Mouse (Mus musculus) gastrocnemius, adult 2 months (tissue): ENCODE measurements around the gene Cdx2. TPM values are rescaled to one million over a fixed set of nuclear protein-coding genes. Genes with fewer than 3 reads are reported as not detected.

Experiments
- DNase-seq: peaks from one replicate; pipeline ENCODE4 v3.0.0; 2022
- H3K27ac ChIP-seq: fragments of 200-600 bp; 2 replicates; pipeline ENCODE4 v1.8.1; 2022; ENCODE audit warnings: mild to moderate bottlenecking
- H3K4me3 ChIP-seq: fragments of 200-600 bp; 2 replicates; pipeline ENCODE4 v1.8.1; 2022; ENCODE audit warnings: mild to moderate bottlenecking, moderate library complexity
- CTCF ChIP-seq: fragments of 200-600 bp; IDR thresholded peaks from 2 replicates; pipeline ENCODE4 v1.8.1; 2022; ENCODE audit warnings: antibody characterized with exemption, mild to moderate bottlenecking, moderate library complexity
- intact Hi-C: fragments of 180-260 bp; cut with DNase I; formaldehyde crosslinking; loops from one replicate; pipeline ENCODE4 v1.15.1; 2025
- total RNA-seq, 2 experiments: library from RNA; stranded (reverse); gene quantifications; 2 replicates each; pipeline ENCODE4 v1.2.3; 2021

Gene Cdx2
- total RNA-seq, 2 experiments from 2014 or later: not detected

DNA sequence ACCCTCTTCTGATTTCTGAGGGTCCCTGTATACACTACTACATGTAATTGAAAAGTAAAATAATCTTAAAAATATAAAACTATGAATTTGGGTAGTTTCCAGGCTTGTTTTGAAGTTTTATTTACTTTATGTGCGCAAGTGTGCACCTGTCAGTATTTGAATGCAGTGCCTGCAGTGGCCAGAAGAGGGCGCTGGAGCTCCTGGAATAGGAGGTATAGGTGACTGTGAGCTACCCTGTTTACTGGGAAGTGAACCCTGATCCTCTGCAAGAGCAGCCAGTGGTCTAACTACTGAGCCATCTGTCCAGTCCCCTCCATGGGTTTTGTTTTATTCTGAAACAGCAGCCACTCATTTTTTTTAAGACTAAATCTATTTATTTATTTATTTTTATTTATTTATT, 24.5 kb upstream of the Cdx2 start:
- intact Hi-C loops: no loop called here
- peak; percentile 57 for TF ChIP-seq CTCF
- DNase-seq: peak; percentile 29
- no peak overlapping the region for H3K27ac ChIP-seq
- no peak overlapping the region for H3K4me3 ChIP-seq

DNA sequence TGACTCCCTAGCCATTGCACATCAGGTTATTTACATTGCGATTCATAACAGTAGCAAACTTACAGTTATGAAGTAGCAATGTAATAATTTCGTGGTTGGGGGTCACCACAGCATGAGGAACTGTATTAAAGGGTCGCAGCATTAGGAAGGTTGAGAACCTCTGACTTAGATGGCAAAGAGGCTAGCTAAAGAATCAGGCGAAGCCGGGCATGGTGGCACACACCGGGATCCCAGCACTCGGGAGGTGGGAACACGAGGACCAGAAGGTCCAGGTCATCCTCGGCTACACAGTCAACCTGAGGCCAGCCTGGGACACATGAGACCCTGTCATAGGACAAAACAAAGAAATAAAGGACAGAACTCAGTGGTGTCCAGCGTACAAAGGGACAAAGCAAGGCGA, 22.9 kb upstream of the Cdx2 start:
- H3K27ac ChIP-seq: no peak overlapping the region
- TF ChIP-seq CTCF: no peak
- no peak for DNase-seq
- intact Hi-C loops: no loop called here
- no peak overlapping the region for H3K4me3 ChIP-seq

DNA sequence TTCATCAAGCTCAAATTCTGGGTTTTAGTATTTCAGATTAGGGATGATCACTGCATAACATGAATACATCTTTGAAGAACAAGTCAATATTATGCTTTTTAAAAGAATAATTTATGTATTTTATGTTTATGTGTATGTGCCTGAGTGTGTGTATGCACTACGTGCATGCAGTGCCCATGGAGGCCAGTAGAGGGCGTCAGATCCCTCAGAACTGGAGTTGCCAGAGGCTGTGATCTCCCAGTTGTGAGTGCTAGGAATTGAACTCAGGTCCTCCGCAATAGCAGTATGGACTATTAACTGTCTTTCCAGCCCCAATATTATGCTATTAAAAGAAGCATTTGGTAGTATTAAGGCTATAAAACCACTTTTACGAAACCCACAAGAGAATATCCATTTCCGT, 20.6 kb upstream of the Cdx2 start:
- peak; percentile 21; the same call in 1 of the 2 replicates for TF ChIP-seq CTCF
- no peak for DNase-seq
- Histone ChIP-seq H3K4me3 (no peak overlapping the region), H3K27ac (no peak overlapping the region)
- intact Hi-C loops: no loop called here

DNA sequence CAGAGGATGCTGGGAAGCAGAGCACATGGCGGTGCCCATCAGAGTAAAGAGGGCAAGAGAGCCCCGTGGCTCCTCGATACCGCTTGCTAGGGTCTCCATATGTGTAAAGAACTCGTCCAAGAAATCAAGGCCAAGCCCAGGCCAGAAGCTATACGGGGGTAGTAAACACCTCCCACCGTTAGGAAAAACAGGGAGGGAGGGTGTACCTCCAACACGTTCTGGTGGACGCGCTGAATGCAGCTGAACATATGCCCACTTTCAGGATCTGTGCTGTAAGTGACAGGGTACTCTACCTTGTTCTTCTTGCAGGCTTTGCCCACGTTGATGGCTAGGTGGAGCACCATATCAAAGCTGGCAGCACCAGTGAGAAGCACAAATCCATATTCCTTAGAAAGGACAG, 18.9 kb upstream of the Cdx2 start:
- Histone ChIP-seq H3K4me3 (no peak overlapping the region), H3K27ac (no peak overlapping the region)
- no peak for TF ChIP-seq CTCF
- intact Hi-C loops: no loop called here
- DNase-seq: no peak

DNA sequence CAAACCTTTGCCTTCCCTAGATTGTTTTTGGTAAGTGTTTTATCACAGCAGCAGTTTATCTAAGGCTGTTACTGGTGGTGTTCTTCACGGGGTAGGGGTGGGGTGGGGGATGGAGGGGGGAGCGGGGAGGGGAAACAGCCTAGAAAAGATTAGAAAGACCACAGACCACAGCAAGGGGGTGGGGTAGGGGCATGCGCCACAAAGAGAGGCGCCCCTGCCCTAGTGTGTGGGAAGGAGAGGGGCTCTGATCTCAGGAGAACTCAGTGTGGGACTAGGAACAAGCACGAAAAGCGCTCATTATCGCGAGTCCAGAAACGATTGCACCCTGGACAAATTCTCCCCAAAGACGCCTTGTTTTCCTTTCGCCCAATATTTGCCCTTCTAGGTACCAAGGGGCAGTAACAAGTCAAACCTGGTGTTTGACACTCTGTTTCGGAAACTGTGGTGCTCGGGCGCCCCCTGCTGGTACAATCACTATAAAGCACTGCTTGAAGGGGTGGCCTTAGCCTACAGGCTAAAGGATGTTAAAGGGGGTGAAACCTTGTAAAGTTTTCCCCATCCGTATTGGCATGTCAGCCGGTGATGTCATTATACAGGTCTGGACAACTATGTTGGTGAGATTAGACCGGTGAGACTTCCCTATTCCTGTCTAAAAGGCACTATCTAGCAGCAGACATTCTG, 16.3 kb upstream of the Cdx2 start:
- TF ChIP-seq CTCF: peak; percentile 88
- DNase-seq: peak; percentile 67
- Histone ChIP-seq H3K4me3 (no peak overlapping the region), H3K27ac (no peak overlapping the region)
- intact Hi-C loops: loop anchor here (2.0 to 5.0 kb wide), 3 partner anchors 341 to 616 kb away; no protein-coding TSS in a partner anchor

DNA sequence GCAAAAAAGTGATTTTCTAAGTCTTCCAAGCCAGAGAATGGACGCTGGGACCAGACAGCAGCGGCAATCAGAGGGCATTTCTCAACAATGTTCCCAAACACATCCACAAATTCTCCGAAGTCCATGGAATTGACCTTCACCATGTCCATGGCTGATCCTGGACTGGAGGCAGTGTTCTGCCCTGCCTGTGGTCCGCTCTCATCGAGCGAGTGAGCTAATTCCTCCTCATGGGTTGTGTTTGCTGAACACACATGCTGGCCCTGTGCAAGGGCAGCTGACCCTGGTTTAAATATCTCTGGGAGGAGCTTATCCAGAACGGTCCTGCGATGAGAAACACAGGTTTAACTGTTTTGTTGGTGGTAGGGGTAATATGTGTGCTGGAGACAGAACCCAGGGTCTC, 15.1 kb upstream of the Cdx2 start, which contains the start of gene Urad:
TSS of gene Urad (minus strand) at position 258 of the 400 bp plus-strand sequence.
- no peak for DNase-seq
- Histone ChIP-seq H3K27ac (no peak within 1 kb of the TSS), H3K4me3 (no peak within 1 kb of the TSS)
- no peak for TF ChIP-seq CTCF
- intact Hi-C loops: loop anchor here (2.0 to 5.0 kb wide), 3 partner anchors 340 to 615 kb away; no protein-coding TSS in a partner anchor

DNA sequence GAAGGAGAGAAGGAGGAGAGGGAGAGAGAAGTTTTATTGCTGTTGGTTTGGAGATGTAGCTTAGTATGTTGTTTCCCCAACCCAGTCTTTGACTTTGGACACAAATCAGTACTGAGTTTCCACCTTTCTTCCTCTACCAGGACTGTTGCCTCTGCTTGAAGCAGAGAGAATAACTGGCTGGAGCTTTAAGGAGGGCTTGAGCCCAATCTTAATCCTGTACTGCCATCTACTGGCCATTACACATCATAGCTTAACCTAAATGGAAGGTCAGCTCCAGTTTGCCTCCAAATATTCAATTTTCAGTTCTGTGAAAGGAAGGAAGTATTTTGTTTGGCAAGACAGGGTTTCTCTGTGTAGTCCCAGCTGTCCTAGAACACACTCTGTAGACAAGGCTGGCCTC, 12.6 kb upstream of the Cdx2 start:
- intact Hi-C loops: loop anchor here (2.0 to 10.0 kb wide), 5 partner anchors 92 to 645 kb away; no protein-coding TSS in a partner anchor
- Histone ChIP-seq H3K27ac (no peak overlapping the region), H3K4me3 (no peak overlapping the region)
- peak; percentile 82 for TF ChIP-seq CTCF
- no peak for DNase-seq

DNA sequence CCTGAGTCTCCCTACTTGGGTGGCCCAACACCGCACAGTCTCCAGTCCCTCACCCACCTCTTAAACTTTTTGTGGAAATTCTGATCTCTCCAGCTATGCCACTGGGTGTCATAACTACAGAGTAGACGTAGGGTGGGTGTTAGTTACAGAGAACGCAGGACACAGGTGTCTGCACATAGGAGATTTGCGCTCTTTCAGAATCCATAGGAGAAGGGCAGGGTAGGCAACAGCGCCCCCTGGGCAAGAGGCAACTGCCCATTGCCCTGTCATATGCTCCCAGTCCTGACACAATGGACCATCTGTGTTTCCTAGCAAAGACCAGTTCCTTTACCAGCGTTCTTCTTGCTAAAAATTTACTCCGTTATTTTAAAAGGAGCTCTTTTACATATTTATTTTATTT, 10.9 kb upstream of the Cdx2 start:
- TF ChIP-seq CTCF: peak; percentile 48
- Histone ChIP-seq H3K4me3 (no peak overlapping the region), H3K27ac (no peak overlapping the region)
- DNase-seq: no peak
- intact Hi-C loops: loop anchor here (2.0 to 10.0 kb wide), 3 partner anchors 91 to 643 kb away; no protein-coding TSS in a partner anchor

DNA sequence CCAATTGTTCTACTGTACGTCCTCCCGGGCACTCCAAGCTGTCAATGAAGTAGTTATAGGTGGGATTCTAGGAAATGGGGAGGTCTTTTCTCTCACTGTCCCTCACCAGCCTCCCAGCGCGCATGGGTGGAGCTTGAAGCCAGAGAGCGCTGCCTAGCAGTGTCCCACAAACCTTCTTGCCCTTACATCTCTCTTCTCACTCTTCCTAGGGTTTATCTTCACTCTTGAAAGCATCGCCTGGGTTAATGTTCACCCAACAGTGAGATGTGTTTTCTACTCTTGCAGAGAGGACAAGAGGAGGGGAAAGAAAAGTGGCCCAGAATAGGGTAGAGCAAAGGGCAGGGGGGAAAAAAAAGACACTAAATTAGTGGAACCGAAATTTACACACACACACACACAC, 10.3 kb upstream of the Cdx2 start:
- no peak for DNase-seq
- Histone ChIP-seq H3K27ac (no peak overlapping the region), H3K4me3 (no peak overlapping the region)
- no peak for TF ChIP-seq CTCF
- intact Hi-C loops: loop anchor here (5.0 to 10.0 kb wide), 2 partner anchors 90 to 643 kb away; no protein-coding TSS in a partner anchor

DNA sequence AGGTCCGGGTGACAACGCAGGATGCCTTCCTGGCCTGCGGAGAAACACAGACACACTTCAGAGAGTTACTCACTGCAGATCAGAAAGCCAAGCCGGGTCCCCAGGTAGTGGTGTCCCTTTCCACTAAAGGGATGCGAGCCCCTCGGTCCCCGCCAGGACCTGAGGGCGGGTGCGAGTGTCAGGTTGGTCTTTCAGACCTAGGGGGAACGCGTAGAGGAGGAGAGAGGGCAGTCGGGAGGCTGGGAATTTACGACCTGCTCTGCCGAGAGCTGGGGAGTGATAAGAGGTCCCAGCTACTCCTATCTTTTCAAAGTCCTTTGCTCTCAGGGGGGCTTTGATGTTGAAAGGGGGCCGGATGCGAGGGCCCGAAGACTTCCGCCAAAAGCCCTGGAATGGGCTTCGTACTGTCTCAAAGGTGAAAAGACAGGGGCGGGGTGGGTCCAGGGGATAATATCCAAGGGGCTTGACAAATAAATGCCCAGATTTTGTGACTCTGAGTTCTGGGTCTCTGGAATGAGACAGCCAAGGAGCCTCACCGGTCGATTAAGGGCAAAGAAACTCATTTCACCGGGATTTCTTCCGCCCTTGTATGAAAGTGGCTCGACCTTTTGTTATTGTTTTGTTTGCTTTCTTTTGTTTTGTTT, 8.5 kb upstream of the Cdx2 start:
- no peak for TF ChIP-seq CTCF
- peak overlapping the region; percentile 45 for H3K4me3 ChIP-seq
- intact Hi-C loops: loop anchor here (5.0 to 10.0 kb wide), 2 partner anchors 88 to 641 kb away; no protein-coding TSS in a partner anchor
- no peak for DNase-seq
- H3K27ac ChIP-seq: no peak overlapping the region

DNA sequence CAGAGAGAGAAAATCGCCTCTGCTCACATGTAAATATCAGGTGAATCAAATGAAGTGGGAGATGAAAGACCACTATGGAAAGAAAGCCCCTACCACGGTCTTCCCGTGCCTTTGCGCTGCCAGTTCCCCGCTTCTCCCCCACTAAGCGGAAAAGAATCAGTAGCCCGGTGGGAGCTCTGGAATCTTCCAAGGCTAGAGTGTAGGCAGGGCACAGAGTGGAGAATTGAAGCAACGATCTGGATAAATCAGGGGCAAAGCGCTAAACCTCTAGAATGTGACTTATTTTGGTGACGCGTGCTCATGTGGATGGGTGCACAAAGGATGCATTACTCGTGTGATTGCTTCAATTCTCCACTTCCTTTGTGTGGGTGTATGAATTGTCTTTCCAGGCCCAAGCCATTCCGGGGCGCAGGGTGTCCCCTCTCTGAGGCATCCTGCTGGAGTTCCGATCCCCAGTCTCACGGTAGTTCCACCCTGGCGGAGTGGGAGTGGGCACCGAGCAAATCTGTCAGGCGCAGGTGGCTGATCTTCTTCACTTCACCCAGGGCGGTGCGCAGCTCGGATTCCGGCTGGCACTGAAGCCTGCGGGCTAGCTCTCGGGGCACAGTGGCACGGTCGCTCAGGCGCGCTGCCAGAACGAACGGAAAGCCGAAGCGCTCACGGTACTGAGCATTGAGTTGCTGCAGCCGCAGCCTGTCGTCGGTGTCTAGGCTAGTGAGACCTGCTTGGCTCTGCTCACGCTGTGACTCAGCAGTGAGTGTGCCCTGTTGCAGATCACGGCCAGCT, 7.8 kb upstream of the Cdx2 start:
- DNase-seq: peak; percentile 75
- H3K4me3 ChIP-seq: peak overlapping the region; percentile 45
- no peak for TF ChIP-seq CTCF
- intact Hi-C loops: loop anchor here (5.0 to 10.0 kb wide), 2 partner anchors 88 to 640 kb away; no protein-coding TSS in a partner anchor
- no peak overlapping the region for H3K27ac ChIP-seq

DNA sequence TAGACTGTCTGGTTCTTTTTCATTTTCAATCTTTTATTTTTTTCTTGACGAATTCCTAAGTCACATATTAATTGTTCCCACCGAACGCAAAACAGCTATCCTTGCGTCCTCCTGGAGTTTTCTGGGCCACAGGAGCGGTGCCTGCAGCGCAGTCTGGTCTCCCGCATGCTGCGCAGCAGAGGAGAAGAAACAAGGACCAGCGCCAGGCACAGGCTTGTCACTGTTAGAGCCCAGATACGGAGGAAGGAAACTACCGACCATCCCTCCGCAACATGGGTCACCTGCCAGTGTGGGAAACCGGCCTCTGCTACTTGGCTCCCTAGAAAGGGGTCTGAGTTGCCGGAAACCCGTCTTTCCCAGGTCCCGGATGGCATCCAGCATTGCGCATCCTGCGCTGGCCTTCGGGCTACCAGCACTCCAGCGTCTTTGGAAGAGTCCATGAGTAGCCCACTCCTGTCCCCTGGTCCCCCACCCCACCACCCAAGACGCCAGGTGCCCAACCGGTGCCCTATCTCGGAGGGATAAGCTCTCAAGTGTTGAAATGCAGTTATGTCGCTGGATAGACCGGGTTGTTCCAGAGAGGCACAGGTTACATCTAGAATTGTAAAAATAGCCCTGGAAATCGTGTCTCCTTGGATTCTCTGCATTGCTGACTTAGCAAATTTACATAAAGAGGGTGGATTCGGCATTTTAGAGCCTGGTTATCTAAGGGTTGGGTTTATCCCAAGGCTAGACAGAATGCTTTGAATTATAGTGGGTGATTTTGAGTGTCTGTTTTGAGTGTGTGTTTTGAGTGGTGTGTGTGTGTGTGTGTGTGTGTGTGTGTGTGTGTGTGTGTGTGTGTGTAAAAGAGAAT, 6.0 kb upstream of the Cdx2 start:
- Histone ChIP-seq H3K4me3 (no peak overlapping the region), H3K27ac (no peak overlapping the region)
- intact Hi-C loops: loop anchor here (10.0 kb wide), 1 partner anchor 638 kb away; no protein-coding TSS in a partner anchor
- DNase-seq: no peak
- TF ChIP-seq CTCF: no peak
